Mouse (Mus musculus) limb, embryonic 14.5 days (tissue): ENCODE results near the gene Zfp536. TPM values are rescaled to one million over a fixed set of nuclear protein-coding genes. Genes with fewer than 3 reads are reported as not detected.

Experiments used
- ATAC-seq: fragments of 200-750 bp; cut with Nextera tagmentation; 2 replicates; pipeline ENCODE4 v1.8.0; 2017; ENCODE audit warnings: low read depth, moderate number of reproducible peaks, moderate TSS enrichment; ENCODE audit not compliant: low FRiP score
- DNase-seq: peaks from one replicate; pipeline ENCODE4 v3.0.0-alpha.2; 2015; ENCODE audit warnings: low spot score
- H3K27ac ChIP-seq: fragments of 300-500 bp; sonication (generic); replicated peaks from 2 replicates; pipeline ENCODE4 v1.5.1; 2014; ENCODE audit warnings: low read depth, mild to moderate bottlenecking, low read length, moderate library complexity, mixed read lengths
- H3K27me3 ChIP-seq: fragments of 300-500 bp; sonication (generic); 2 replicates; pipeline ENCODE4 v1.6.1; 2014; ENCODE audit warnings: low read length, mixed read lengths; ENCODE audit not compliant: control insufficient read depth, insufficient read depth
- H3K36me3 ChIP-seq: fragments of 300-500 bp; sonication (generic); 2 replicates; pipeline ENCODE4 v1.6.1; 2014; ENCODE audit warnings: mild to moderate bottlenecking, low read length, moderate library complexity, mixed read lengths; ENCODE audit not compliant: control insufficient read depth, insufficient read depth
- H3K4me1 ChIP-seq: fragments of 300-500 bp; sonication (generic); 2 replicates; pipeline ENCODE4 v1.6.1; 2014; ENCODE audit warnings: antibody characterized with exemption, low read length, mixed read lengths; ENCODE audit not compliant: control insufficient read depth, insufficient read depth
- H3K4me2 ChIP-seq: fragments of 300-500 bp; sonication (generic); replicated peaks from 2 replicates; pipeline ENCODE4 v1.6.1; 2014; ENCODE audit warnings: low read depth, mild to moderate bottlenecking, low read length, moderate library complexity; ENCODE audit not compliant: severe bottlenecking
- H3K4me3 ChIP-seq: fragments of 300-500 bp; sonication (generic); replicated peaks from 2 replicates; pipeline ENCODE4 v1.5.1; 2014; ENCODE audit warnings: low read length
- H3K9ac ChIP-seq: fragments of 300-500 bp; sonication (generic); 2 replicates; pipeline ENCODE4 v1.6.1; 2014; ENCODE audit warnings: mild to moderate bottlenecking, low read depth, low read length, moderate library complexity; ENCODE audit not compliant: severe bottlenecking
- H3K9me3 ChIP-seq: fragments of 300-500 bp; sonication (generic); 2 replicates; pipeline ENCODE4 v1.6.1; 2016; ENCODE audit warnings: low read length; ENCODE audit not compliant: control insufficient read depth
- POLR2A ChIP-seq: fragments of 200-500 bp; IDR thresholded peaks from 2 replicates; pipeline ENCODE4 v1.8.0; 2012; ENCODE audit warnings: inconsistent platforms, mild to moderate bottlenecking, moderate library complexity, borderline replicate concordance; ENCODE audit not compliant: insufficient read depth, insufficient read length; ENCODE audit errors: extremely low read depth
- WGBS: fragments of 180-500 bp; shearing (Covaris S2); extraction: QIAGEN DNeasy Blood & Tissue Kit; methylation state at CpG from one replicate; pipeline ENCODE4 v1.1.7; 2014; 5-methylcytosine and 5-hydroxymethylcytosine counted together
- polyA plus RNA-seq, 2 experiments: library from polyadenylated mRNA; depleted of rRNA in 1 of 2; stranded (reverse) in 1 of 2; unstranded in 1 of 2; fragments of >200 nt; fragmentation: Nextera tagmentation in 1 of 2; extraction: Ambion mirVana in 1 of 2; gene quantifications; 2 replicates each; pipeline versions ENCODE4 v1.2.1 to v1.2.3; 2012 to 2014

Gene Zfp536
- polyA plus RNA-seq, 2 experiments = 3.8 to 6.5 TPM

GRCm38 (mm10) chr7:37560581-37560980, 212.9 kb downstream of the Zfp536 start:
- H3K9ac ChIP-seq = no peak overlapping the region
- no peaks in the 10 kb centered on the region for H3K9me3 ChIP-seq
- no peak overlapping the region for H3K4me2 ChIP-seq
- peaks cover 20% of the 10 kb centered on the region for H3K4me1 ChIP-seq
- no peak overlapping the region for H3K27ac ChIP-seq
- ATAC-seq (no peak), DNase-seq (no peak)
- no peaks in the 10 kb centered on the region for H3K36me3 ChIP-seq
- no peak overlapping the region for H3K4me3 ChIP-seq
- WGBS = 56% methylated on average over 7 of the region's 7 CpGs
- TF ChIP-seq POLR2A = no peak
- no peaks in the 10 kb centered on the region for H3K27me3 ChIP-seq

DNA sequence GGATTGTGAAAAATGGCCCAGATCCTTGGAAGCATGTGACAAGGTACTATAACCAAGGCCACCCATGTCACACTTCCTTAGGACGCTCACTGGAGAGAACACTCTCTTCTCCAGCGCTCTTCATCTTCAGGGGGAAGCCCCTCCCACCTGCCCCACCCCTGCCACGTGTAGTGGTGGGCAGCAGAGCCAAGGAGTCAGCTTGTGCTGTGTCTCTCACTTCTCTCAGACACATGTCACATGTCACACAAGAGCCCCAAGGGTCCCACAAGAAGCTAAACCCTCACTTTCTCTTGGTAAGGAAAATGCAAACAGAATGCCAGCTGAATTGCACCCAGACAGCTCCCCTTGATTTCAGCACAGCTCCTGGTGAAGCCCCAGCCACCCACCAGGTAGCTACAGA, 213.6 kb downstream of the Zfp536 start:
- no peaks in the 10 kb centered on the region for H3K9me3 ChIP-seq

GRCm38 (mm10) chr7:37559341-37559740, 214.1 kb downstream of the Zfp536 start:
- Histone ChIP-seq H3K4me2 (no peak overlapping the region), H3K4me1 (peaks cover 20% of the 10 kb centered on the region), H3K9ac (no peak overlapping the region), H3K27ac (no peak overlapping the region), H3K27me3 (no peaks in the 10 kb centered on the region), H3K36me3 (no peaks in the 10 kb centered on the region), H3K9me3 (no peaks in the 10 kb centered on the region), H3K4me3 (no peak overlapping the region)
- DNase-seq (no peak), ATAC-seq (no peak)
- WGBS = 85% methylated on average over 6 of the region's 6 CpGs
- no peak for TF ChIP-seq POLR2A

More for the DNA sequence above, 213.6 kb downstream of the Zfp536 start:
- H3K9ac ChIP-seq = no peak overlapping the region
- WGBS = 45% methylated on average over 3 of the region's 3 CpGs
- no peak overlapping the region for H3K27ac ChIP-seq
- H3K27me3 ChIP-seq = no peaks in the 10 kb centered on the region
- H3K36me3 ChIP-seq = no peaks in the 10 kb centered on the region
- no peak overlapping the region for H3K4me3 ChIP-seq
- H3K4me1 ChIP-seq = peaks cover 20% of the 10 kb centered on the region
- no peak for DNase-seq
- ATAC-seq = no peak
- TF ChIP-seq POLR2A = no peak
- no peak overlapping the region for H3K4me2 ChIP-seq

DNA sequence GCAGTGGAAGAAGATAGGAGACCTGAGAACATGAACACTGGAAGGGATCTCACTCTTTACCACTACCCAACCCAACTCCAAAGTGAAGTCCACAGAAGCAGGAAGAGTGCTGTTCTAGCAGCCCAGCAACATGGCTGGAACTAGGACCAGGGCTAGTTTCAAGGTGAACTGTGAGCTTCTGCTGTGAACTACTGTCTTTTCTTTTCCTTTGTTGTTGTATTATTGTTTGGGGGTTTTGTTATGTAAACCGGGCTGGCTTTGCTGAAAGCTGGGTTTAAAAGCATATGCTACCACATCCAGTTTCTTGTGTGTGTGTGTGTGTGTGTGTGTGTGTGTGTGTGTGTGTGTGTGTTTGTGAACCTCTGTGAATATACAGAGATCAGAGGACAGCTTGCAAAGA, 216.6 kb downstream of the Zfp536 start:
- no peak for DNase-seq
- no peak for ATAC-seq
- WGBS = 88% methylated on average over 1 of the region's 1 CpGs
- no peak overlapping the region for H3K4me3 ChIP-seq
- H3K27me3 ChIP-seq = no peaks in the 10 kb centered on the region
- no peaks in the 10 kb centered on the region for H3K9me3 ChIP-seq
- H3K9ac ChIP-seq = no peak overlapping the region
- H3K27ac ChIP-seq = no peak overlapping the region
- TF ChIP-seq POLR2A = no peak
- no peaks in the 10 kb centered on the region for H3K36me3 ChIP-seq
- H3K4me2 ChIP-seq = no peak overlapping the region
- no peaks in the 10 kb centered on the region for H3K4me1 ChIP-seq

GRCm38 (mm10) chr7:37554405-37554804, 219.0 kb downstream of the Zfp536 start:
- H3K9me3 ChIP-seq = no peaks in the 10 kb centered on the region
- no peak overlapping the region for H3K9ac ChIP-seq
- H3K4me2 ChIP-seq = no peak overlapping the region
- no peak for ATAC-seq
- H3K4me3 ChIP-seq = no peak overlapping the region
- H3K4me1 ChIP-seq = no peaks in the 10 kb centered on the region
- TF ChIP-seq POLR2A = no peak
- no peaks in the 10 kb centered on the region for H3K36me3 ChIP-seq
- H3K27ac ChIP-seq = no peak overlapping the region
- no peak for DNase-seq
- H3K27me3 ChIP-seq = no peaks in the 10 kb centered on the region
- 82% methylated on average over 5 of the region's 5 CpGs for WGBS

GRCm38 (mm10) chr7:37553646-37554045, 219.8 kb downstream of the Zfp536 start:
- Histone ChIP-seq H3K9ac (no peak overlapping the region), H3K36me3 (no peaks in the 10 kb centered on the region), H3K27me3 (no peaks in the 10 kb centered on the region), H3K4me3 (no peak overlapping the region), H3K9me3 (no peaks in the 10 kb centered on the region), H3K27ac (no peak overlapping the region), H3K4me1 (no peaks in the 10 kb centered on the region), H3K4me2 (no peak overlapping the region)
- TF ChIP-seq POLR2A = no peak
- DNase-seq = no peak
- ATAC-seq = no peak
- WGBS = 59% methylated on average over 3 of the region's 3 CpGs
